Mouse (Mus musculus): Measurements from ENCODE around the gene Slc9a8.

Gene Slc9a8

DNA sequence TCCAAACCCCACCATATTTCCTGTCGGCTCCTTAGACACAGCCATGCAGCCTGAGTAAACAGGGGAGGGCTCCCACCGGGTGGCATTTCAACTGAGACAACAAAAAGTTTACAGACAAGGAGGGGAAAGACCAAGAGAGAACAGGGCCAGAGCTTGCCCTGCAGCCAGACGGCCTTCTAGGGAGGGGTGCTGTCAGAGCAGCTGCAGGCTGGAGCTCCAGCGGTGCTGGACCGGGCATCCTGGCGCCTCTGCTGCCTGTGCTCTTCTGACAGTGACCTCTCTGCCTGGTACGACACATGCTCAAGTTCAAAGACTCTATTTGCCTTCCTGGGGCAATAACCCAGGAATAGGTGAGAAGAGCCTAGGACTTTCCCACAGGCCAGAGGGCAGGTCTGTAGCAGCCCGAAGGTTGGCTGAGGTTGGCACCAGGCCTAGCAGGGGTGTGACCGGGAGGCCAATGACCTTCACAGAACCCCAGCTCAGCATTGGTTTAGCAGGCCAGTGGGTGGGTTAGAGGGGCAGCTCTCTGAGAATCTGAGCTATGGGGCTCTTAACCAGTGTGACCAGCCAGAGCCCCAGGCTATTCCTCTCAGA, 5.4 kb upstream of the Slc9a8 start:
- DNase-seq (ENCODE audit: low spot score): no peak

DNA sequence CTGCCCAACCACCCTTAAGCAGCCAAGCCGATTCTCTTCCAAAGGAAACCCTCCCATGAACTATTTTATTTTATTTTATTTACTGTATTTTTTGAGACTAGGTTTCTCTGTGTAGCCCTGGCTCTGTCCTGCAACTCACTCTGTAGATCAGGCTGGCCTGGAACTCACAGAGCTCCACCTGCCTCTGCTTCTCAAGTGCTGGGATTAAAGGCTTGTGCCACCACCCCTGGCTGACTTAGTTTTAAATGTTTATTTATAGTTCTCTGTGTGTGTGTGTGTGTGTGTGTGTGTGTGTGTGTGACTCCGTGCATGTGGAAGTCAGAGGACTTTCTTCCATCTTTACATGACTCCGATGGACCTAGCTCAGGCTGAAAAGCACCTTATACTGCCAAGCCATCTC, 4.5 kb upstream of the Slc9a8 start:
- DNase-seq (ENCODE audit: low spot score): no peak

DNA sequence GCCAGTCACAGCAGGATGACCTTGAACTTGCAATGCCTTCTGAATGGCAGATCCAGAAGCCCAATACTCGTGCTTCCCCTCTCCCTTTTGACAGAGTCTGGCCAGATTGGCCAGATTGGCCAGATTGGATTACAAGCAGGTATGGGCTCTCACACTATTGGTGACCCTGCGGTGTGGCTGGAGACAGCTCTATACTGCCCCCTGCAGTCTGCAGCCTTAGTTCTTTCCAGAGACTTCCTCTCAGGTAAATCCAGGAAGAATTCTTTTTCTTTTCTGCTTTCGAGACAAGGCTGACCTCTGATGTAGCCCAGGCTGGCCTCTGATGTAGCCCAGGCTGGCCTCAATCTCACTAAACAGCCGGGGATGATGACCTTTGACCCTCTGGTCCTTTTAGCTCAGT, 3.8 kb upstream of the Slc9a8 start:
- DNase-seq (ENCODE audit: low spot score): peak; percentile 71

DNA sequence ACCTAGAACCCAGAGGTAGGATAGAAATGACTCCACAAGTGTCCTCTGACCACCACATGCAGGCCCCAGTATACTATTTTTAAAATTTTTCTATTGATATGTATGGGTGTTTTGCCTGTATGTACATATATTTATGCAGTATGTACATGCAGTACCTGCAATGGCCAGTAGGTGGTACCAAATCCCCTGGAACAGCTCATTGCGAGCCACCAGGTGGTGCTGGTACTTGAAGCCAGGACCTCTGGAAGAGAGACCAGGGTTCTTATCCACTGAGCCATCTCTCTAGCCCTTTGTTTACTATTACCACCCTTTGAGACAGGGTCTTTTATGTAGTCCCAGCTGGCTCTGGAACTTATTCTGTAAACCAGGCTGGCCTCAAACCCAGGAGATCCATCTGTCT, 2.3 kb upstream of the Slc9a8 start:
- DNase-seq (ENCODE audit: low spot score): peak; percentile 59

DNA sequence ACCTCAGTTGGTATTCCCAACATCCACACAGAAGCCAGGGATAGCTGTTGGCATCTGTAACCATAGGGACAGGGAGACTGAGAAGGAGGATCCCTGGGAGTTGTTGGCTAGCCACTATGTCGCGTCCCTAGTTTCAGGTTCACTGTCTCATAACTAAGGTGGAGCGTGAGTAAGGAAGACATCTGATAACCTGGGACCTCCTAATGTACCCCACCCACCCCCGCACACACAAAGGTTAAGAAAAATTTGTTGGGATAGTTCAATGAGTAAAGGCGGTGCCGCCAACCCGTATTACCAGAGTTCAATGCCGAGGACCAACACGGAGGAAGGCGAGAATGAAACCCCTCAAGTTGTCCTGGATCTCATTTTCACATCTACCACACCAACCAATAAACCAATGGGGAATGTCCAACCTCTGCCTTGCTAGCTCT, 686 bp upstream of the Slc9a8 start:
- no peak for DNase-seq (ENCODE audit: low spot score)

DNA sequence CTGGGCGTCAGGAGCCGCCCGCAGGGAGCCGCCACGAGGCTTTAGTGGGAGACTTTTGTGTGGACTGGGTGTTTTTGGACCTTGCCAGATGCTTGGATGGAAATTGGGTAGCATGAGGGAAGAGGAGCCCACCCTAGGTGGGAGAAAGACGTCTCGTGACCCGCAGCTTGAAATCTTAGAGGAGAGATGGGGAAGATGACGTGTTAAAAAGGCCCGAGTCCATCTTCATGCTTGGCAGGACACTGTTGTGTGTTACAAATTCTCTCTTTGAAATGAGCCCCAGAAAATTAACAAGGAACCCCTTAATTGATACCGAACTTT, 598 bp downstream of the Slc9a8 start:
- no peak for DNase-seq (ENCODE audit: low spot score)

DNA sequence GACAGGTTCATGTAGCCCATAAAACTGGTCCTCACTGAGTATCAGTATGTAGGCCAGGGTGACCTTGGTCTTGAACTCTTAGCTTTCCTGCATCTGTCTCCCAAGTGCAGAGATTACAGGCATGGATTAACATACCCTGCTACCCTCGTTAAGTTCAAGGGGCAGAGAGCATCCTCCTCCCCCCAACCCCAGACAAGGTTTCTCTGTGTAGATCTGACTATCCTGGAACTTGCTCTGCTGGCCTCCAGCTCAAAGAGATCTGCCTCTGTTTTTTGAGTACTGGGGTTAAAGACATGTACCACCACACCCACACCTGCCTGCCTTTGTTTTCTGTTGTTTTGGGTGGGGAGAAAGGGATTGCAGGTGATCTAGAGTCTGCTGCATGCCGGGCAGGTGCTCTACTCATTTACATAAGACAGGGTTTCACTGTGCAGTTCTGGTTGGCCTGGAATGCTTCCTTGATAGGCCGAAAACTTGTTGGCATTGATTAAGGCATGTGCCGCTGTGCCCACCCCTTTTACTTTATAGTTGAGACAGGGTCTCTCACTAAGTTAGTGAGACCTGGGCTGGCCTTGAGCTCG, 1.6 kb downstream of the Slc9a8 start:
- no peak for DNase-seq (ENCODE audit: low spot score)

DNA sequence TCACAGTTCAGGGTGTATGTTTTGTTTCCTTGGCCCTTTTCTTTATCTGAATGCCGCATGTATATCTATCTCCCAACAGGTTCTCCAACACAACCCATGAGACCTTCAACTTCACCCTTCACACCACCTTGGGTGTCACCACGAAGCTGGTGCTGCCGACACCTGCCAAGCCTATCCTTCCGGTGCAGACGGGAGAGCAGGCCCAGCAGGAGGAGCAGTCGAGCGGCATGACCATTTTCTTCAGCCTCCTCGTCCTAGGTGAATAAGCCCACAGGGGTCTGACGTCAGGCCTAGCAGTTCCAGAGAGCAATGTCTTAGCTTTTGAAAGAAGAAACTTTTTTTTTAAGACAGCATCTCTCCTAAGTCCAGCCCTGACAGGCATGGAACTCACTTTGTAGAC, 2.5 kb downstream of the Slc9a8 start:
- DNase-seq (ENCODE audit: low spot score): no peak

DNA sequence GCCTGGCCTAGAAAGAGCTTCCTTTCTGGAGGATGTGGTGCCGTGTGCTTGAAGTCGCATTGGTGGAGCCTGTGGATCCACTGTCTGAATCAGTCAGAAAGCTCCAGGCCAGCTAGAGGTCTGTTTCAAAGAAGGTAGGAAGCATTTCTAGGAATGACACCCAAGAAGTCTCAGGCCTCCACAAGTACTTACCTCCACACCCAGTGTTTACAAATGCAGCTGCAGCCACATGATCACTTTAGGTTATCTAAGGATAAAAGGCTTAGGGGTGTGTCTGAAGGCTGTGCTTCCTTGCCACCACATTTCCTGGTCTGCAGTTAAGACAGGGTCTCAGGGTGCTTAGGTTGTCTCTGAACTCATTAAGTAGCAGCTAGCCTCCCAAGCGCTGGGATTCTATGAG, 3.0 kb downstream of the Slc9a8 start:
- DNase-seq (ENCODE audit: low spot score): no peak

DNA sequence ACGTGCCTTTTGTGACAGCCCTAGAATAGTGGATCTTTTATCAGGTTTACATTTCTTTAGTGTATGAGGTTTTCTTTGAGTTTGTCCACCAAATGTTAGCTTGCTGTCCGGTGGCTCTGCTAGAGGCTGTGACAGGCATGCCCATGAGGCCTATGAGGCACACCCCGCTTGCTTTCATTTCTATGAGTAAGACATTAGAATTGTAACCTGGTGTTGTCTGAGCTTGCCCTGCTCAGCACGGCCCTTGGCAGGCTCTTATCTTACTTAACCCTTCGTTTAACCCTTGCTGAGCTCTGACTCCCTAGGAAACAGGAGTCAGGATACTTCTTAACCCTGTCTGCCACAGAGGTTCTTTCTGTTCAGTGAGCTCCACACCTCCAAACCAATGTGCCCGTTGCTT, 3.9 kb downstream of the Slc9a8 start:
- no peak for DNase-seq (ENCODE audit: low spot score)

DNA sequence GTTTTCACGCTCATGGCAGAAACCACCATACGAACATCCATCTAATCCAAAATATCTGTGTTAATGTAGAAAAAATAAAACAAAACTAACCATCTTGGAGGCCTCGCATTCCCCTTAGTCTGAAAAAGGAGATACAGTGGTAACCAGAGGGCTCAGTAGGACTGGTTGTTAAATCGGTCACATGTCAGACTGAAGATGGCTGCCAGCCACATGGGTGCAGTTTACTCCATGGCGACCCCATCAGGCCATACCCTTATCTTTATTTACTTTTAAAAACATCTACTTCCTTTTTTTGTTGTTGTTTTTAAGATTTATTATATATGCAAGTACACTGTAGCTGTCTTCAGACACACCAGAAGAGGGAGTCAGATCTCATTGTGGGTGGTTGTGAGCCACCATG, 8.1 kb downstream of the Slc9a8 start:
- no peak for DNase-seq (ENCODE audit: low spot score)

DNA sequence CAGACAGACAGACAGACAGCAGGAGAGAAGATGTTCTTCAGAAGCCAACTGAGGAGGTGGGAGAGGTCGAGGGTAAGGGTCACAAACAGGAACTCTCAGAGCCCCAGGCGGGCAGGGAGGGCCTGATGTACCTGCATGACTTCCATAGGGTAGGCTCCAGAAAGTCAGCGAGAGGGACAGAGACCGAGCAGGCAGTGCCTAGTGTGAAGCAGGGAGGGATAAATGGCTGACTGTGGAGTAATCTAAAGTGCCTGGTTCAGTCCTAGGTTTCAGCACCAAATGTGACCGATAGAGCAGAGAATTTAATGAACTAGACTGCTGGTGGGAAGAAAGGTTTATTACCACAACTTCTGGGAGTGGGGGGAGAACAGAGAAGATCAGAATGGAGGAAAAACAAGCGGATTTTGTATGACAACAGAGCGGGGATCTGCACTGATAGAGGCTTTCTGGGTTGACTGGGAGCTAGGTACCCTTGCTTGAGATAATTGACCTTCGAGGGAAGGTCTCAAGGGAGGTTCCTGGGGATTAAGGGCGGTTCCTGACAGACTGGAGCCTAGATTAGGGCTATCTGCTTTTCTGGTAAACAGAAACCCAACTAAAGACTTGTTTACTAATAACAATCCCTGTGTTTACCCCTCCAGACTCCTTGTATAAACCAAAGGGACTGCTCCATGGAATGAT, 9.4 kb downstream of the Slc9a8 start:
- DNase-seq (ENCODE audit: low spot score): no peak

DNA sequence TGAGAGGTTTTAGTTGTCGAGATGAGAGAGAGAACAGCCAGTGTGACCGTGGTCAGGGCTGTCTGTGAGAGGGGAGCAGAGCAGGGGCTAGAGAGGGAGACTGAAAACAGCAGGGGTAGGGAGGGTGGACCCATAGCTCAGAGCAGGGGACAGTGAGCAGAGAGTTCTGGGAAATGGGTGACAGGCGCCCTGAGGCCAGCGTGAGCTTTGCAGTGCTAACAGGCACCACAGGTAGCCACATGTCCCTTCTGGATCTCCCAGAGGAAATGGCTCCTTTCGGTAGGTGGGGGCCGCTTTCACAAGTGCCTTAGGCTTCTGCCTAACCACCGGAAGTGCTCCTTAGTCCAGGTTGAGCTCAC, 9.9 kb downstream of the Slc9a8 start:
- no peak for DNase-seq (ENCODE audit: low spot score)

DNA sequence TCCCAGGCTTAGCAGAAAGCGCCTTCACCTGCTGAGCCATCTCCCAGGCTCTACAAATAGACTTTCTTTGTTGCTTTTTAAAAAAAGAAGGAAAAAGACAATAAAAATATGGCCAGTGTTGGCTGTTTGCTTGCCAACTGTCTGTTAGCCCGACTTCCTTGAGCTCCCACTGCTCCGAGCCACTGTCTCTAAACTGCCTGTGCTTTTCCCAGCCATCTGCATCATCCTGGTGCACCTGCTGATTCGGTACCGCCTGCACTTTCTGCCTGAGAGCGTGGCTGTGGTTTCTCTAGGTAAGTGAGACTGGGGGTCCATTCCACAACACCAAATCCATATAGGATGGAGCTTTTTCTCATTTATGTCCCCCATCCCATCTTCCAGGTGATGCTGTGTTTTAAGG, 13.1 kb downstream of the Slc9a8 start:
- no peak for DNase-seq (ENCODE audit: low spot score)

DNA sequence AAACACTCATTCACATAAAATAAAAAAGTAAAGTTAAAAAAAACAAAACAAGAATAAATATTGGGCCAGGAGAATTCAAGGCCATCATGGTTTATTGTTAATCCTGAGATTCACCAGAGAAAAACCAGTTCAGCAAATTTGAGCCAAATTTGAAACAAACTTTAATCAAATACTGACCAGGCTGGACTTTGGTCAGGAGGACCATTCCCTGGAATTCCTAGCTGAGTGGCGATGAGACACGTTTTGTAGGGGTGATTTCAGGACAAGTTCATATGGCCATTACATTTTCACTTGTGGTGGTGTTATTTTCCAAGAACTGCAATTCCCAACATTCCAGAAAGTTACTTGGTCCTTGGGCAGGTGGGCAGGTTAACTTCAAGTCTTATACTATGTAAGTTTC, 14.1 kb downstream of the Slc9a8 start:
- no peak for DNase-seq (ENCODE audit: low spot score)

DNA sequence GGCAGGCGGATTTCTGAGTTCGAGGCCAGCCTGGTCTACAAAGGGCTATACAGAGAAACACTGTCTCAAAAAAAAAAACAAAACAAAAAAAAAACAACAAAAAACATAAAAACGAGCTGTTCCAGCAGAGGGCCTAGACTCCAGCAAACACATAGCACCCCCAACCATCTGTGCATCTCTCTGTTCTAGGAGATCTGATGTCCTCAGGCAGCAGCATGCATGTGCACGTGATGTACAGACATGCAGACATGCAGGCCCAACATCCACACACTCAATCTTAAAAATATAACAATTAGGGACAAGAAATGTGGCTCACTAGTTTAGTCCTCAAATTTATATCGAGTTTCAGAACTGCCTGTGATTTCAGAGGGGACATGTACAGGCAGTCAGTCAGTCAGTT, 14.9 kb downstream of the Slc9a8 start:
- DNase-seq (ENCODE audit: low spot score): no peak

DNA sequence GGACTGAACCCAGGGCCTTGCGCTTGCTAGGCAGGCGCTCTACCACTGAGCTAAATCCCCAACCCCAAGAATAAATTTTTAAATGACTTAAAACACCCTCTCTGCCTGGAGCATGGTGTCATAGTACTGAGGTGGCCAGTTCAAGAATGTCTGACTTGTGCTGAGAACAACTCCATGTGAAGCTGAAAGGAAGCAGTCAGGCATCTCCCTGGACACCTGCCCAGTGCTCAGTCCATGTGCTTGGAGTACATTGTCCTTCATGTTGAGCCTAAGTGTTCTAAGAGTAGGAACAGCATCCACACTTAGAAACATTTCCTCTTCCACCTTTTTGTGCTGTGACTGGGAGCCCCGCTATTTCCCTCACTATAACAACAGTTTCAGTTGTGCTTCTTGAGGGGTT, 17.9 kb downstream of the Slc9a8 start:
- DNase-seq (ENCODE audit: low spot score): no peak

DNA sequence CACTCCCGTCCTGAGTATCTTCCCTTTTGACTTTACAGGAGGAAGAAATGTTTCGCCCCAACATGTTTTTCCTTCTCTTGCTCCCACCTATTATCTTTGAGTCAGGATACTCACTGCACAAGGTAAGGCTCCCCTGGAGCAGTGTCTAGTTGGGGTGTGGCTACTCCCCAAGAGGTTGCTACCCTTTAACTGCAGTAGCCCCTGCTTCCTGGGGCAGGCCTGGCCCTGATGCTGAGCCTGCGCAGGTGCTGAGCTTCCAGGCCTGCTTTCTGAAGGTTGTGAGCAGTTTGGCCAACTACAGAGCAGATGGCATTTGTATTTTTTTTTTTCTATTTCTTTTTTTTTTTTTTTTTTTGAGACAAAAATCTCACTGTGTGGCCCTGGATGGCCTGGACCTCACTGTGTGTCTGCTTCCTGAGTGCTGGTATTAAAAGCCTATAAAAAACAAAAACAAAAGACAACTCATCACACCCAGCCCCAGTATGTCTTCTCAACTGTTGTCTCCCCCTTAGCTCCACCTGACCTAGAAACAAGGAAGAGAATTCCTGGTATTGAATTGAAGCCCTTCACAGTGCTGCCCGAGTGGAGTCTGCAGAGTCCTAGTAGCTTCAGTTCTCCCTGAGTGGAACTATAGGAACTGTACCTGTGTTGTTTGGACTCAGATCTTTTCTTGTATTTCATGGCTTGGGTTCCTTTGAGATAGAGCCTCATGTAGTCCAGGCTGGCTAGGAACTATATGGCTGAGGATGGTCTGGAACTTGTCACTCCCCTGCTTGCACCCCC, 22.1 kb downstream of the Slc9a8 start:
- no peak for DNase-seq (ENCODE audit: low spot score)

DNA sequence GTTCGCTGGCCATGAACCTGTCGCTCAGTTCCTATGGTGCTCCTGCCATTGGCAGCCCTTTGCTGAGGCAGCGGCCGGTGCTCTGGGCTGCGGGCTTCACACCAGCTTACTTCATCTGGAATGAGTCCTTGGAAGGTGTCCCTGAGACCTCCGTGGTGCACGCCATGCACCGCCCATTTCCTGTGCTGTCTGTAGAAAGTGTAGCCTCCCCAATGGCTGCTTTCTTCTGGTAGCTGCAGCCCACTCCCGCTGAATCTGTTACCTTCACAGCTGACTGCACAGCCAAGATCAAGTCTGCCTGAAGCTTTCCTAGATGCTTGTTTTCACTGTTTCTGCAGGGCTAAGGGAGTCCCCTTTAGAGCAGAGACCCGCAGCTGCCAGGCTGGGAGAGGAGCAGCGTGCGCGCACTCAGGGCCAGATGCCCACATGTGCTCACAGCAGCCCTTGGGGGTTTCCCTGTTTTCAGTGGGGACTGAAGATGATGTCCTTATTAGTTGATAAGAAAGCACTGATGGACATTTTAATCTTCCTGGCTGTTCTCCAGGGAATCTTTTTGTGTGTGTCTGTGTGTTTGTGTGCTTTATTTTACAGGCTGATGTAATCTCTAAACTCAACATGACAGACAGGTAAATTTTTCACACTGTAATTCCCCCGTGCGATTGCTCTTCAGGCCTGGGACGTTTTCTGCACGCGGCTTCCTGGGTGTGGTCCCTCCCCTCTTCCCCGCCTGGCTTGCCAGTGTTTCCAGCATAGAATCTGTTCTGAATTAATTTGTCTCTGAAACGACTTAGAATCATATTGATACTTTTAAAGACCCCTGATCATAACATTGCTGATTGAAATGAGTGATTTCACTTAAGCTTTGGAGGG, 24.6 kb downstream of the Slc9a8 start:
- DNase-seq (ENCODE audit: low spot score): no peak

DNA sequence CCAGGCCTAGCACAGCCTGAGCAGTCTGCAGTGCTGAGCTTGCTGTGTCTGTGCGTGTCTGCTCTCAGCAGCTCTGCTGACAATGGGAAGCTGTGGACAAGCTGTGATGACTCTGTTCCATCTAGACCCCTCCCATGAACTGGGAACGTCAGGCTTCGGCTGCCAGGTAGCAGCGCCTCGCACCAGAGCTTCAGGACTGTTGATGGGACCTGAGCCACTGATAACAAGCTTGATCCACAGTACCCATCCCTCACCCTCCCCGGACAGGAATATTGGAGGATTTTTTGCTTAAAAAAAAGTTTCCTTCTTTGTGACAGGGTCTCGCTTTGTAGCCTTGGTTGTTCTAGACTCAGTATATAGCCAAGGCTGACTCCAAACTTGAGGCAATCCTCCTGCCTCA, 25.7 kb downstream of the Slc9a8 start:
- DNase-seq (ENCODE audit: low spot score): no peak

DNA sequence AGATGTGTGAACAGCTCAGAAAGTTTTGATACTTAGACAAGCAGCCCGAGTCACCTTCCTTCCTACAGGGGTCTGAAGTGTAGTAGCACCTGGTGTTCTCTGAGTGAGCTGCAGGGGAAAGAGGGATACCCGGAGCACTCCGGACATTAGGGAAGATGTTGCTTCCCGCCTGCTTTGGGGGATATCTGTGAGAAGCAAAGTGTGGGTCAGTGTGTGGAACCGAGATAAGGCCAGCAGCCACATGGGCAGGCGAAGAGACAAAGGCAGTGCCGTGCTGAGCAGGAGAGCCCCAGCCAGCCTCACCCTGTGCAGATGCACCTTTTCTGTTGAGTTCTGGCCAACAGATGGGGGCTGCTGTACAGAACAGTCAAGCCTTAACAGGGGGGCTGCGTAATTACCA, 26.1 kb downstream of the Slc9a8 start:
- DNase-seq (ENCODE audit: low spot score): no peak

Measured in ovary, postnatal 14 days (tissue).